Mouse (Mus musculus) CD4-positive, CD25-positive, alpha-beta regulatory T cell, adult 4 months (primary cell): ENCODE measurements around the gene Slc16a10. TPM values are rescaled to one million over a fixed set of nuclear protein-coding genes. Genes with fewer than 3 reads are reported as not detected.
"Not testable (repeated sequence)": the region's sequence is repeated elsewhere in the genome, so short reads cannot be mapped to it uniquely, and the experiment has no call there.

Experiments used
- ATAC-seq: one replicate; pipeline ENCODE4 v1.8.0; 2017
- polyA plus RNA-seq, 2 experiments: library from polyadenylated mRNA; unstranded; fragments of 100-300 nt; shearing (Covaris generic); gene quantifications; one replicate each; pipeline ENCODE4 v1.2.1; 2017

The Slc16a10 gene
- polyA plus RNA-seq, 2 experiments from 2014 or later = 2.5 to 3.0 TPM

- no peak for ATAC-seq
Measured at GRCm38 (mm10) chr10:40020401-40020800, 121.7 kb downstream of the Slc16a10 start.

GRCm38 (mm10) chr10:40019492-40019891, 122.6 kb downstream of the Slc16a10 start:
- ATAC-seq = no peak

GRCm38 (mm10) chr10:40018261-40018860, 123.7 kb downstream of the Slc16a10 start:
- no peak for ATAC-seq

GRCm38 (mm10) chr10:40009591-40009990, 132.5 kb downstream of the Slc16a10 start:
- ATAC-seq = no peak

- not testable (repeated sequence) for ATAC-seq
Measured at GRCm38 (mm10) chr10:40008847-40009246, 133.2 kb downstream of the Slc16a10 start.

- no peak for ATAC-seq
Measured at GRCm38 (mm10) chr10:40007953-40008352, 134.1 kb downstream of the Slc16a10 start.

GRCm38 (mm10) chr10:40006963-40007362, 135.1 kb downstream of the Slc16a10 start:
- ATAC-seq = no peak

GRCm38 (mm10) chr10:40000746-40001145, 141.3 kb downstream of the Slc16a10 start:
- ATAC-seq = no peak

- ATAC-seq = peak; percentile 98
Measured at GRCm38 (mm10) chr10:39991155-39991554, 150.9 kb downstream of the Slc16a10 start.

- no peak for ATAC-seq
Measured at GRCm38 (mm10) chr10:39986466-39986865, 155.6 kb downstream of the Slc16a10 start, which contains the start of gene Mfsd4b5. Gene Mfsd4b5 (minus strand): TSS chr10:39986646.

Other genes with a start within 250 kb of the Slc16a10 start
- 1 to 10 TPM; 2.3 to 2.4 TPM for gene Mfsd4b4, start 243.0 kb downstream of the Slc16a10 start, polyA plus RNA-seq
- not detected for gene Mfsd4b2, start 215.3 kb downstream of the Slc16a10 start, polyA plus RNA-seq
- not detected for gene Mfsd4b3, start 182.1 kb downstream of the Slc16a10 start, polyA plus RNA-seq
- gene Mfsd4b5, start 155.6 kb downstream of the Slc16a10 start, polyA plus RNA-seq = under 1 TPM in 1 of 2 experiments, not detected in 1; 0.47 TPM
- not detected for gene Mfsd4b1, start 117.0 kb downstream of the Slc16a10 start, polyA plus RNA-seq
- 10 to 100 TPM; 59.7 to 68.8 TPM for gene Rpf2, start 104.8 kb upstream of the Slc16a10 start, polyA plus RNA-seq
- 100 to 1,000 TPM; 116 to 128 TPM for gene Gtf3c6, start 115.8 kb upstream of the Slc16a10 start, polyA plus RNA-seq
- 10 to 100 TPM; 59.6 to 85.7 TPM for gene Amd1, start 159.9 kb upstream of the Slc16a10 start, polyA plus RNA-seq
- 10 to 100 TPM; 11.4 to 18.3 TPM for gene Cdk19, start 197.3 kb upstream of the Slc16a10 start, polyA plus RNA-seq